Mouse (Mus musculus): ENCODE measurements around the gene Jph4. TPM values are rescaled to one million over a fixed set of nuclear protein-coding genes. Genes with fewer than 3 reads are reported as not detected.

Jph4 gene
- polyA plus RNA-seq, 1 experiment: not detected

DNA sequence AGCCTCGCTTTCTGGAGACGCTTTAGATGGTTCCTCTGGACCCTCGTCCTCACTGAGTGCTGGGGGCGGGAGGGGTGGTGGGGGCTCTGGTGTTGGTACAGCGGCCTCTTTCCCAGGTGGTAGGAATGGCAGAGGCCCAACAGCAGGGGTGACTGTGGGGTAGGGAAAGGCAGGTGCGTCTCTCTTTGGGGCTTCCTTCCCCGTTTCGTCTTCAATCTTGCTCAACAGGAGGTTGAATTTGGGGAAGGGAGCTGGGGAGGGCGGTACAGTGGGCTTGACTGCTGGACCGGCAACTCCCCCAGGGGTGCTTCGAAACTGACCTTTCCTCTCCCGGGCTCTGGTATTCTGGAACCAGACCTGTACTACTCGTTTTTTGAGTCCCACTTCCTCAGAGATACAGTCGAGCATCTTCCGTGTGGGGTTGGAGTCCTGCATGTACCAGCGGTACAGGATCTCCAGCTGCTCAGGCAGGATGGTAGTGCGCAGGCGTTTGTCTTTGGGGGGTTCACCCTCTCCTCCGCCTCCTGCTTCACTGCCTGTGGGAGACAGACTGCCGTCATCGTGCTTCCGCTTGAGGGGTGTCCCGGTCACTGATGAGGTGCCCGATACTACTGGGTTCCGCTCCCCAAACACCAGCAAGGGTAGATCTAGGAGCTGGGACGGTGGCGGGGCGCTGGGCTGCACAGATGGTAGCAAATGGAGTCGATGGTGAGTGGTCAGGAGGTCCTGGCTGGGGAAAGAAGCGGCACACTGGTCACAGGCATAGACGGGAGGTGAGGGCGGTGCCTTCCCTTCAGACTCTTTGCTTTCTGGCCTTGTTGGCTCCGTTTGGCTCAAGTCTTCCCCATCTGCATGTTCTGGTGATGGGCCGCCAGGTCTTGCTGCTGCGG, 52.0 kb downstream of the Jph4 start:
- H3K27me3 ChIP-seq (ENCODE audit: control insufficient read depth, insufficient read depth, insufficient read length): no peaks in the 10 kb centered on the region
- no peak overlapping the region for H3ac ChIP-seq (ENCODE audit: control insufficient read depth, insufficient read length, low read depth)
- no peaks in the 10 kb centered on the region for H3K36me3 ChIP-seq (ENCODE audit: control insufficient read depth, insufficient read depth)
- H3K4me3 ChIP-seq (ENCODE audit: insufficient read depth, poor library complexity, severe bottlenecking): no peak overlapping the region
- TF ChIP-seq USF1 (IDR thresholded peaks at IDR 0.05; ENCODE audit: low read depth) (no peak), FOSL1 (IDR thresholded peaks at IDR 0.05; ENCODE audit: insufficient read depth, low read length, poor library complexity, severe bottlenecking) (no peak), CEBPB (IDR thresholded peaks at IDR 0.05; ENCODE audit: low read depth) (no peak), CTCF (IDR thresholded peaks at IDR 0.05; ENCODE audit: control insufficient read depth, insufficient read depth, insufficient read length) (no peak), MYOG (IDR thresholded peaks at IDR 0.05; ENCODE audit: control insufficient read depth, extremely low read depth, insufficient read length) (no peak), MYOD1 (IDR thresholded peaks at IDR 0.05; ENCODE audit: control insufficient read depth, insufficient read length, low read depth) (no peak), MAX (IDR thresholded peaks at IDR 0.05) (no peak)
- no peaks in the 10 kb centered on the region for H3K79me2 ChIP-seq (ENCODE audit: control insufficient read depth, insufficient read depth)
- H3K79me3 ChIP-seq (ENCODE audit: low read depth): no peaks in the 10 kb centered on the region

DNA sequence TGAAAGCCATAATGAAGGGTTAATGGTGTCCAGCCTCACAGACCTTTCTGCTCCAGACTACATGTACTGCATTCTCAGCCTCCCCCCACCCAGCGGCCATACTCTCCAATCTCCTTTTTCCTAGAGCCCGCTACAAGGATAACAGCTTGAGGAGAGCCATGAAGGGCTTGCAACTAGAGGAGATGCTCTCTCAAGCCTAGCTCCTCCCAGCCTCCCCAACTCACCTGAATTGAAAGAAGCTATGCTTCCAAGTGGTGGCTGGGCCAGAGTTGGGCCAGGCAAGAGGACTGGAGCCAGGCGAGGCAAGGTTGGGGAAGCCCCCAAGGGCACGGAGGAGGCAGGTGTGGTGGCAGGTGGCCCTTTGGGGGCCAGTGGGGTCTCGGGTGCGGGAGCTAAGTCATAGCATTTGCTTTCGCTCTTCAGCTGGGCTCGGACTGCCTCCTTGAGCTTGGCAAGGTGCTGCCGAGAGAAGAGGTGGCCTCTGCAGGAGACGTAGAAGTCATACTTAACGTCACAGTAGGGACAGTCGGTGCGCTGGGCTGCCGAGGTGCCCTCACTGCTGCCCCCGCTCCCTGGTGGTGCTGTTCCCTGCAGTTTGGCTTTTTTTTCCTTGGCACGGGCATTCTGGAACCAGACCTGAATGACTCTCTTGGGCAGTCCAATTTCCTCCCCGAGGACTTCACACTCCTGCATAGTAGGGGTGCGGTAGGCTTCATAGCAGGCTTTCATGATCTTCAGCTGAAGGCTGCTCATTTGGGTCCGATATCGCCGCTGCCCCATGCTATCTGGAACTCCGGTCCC, 53.0 kb downstream of the Jph4 start:
- Histone ChIP-seq H3K79me2 (ENCODE audit: control insufficient read depth, insufficient read depth) (no peaks in the 10 kb centered on the region), H3K4me3 (ENCODE audit: insufficient read depth, poor library complexity, severe bottlenecking) (no peak overlapping the region), H3K36me3 (ENCODE audit: control insufficient read depth, insufficient read depth) (no peaks in the 10 kb centered on the region), H3K79me3 (ENCODE audit: low read depth) (no peaks in the 10 kb centered on the region), H3K27me3 (ENCODE audit: control insufficient read depth, insufficient read depth, insufficient read length) (no peaks in the 10 kb centered on the region), H3ac (ENCODE audit: control insufficient read depth, insufficient read length, low read depth) (no peak overlapping the region)
- no peak for TF ChIP-seq MYOD1 (IDR thresholded peaks at IDR 0.05; ENCODE audit: control insufficient read depth, insufficient read length, low read depth)
- TF ChIP-seq MAX (IDR thresholded peaks at IDR 0.05): no peak
- TF ChIP-seq CEBPB (IDR thresholded peaks at IDR 0.05; ENCODE audit: low read depth): no peak
- no peak for TF ChIP-seq MYOG (IDR thresholded peaks at IDR 0.05; ENCODE audit: control insufficient read depth, extremely low read depth, insufficient read length)
- TF ChIP-seq USF1 (IDR thresholded peaks at IDR 0.05; ENCODE audit: low read depth): no peak
- no peak for TF ChIP-seq CTCF (IDR thresholded peaks at IDR 0.05; ENCODE audit: control insufficient read depth, insufficient read depth, insufficient read length)
- no peak for TF ChIP-seq FOSL1 (IDR thresholded peaks at IDR 0.05; ENCODE audit: insufficient read depth, low read length, poor library complexity, severe bottlenecking)

DNA sequence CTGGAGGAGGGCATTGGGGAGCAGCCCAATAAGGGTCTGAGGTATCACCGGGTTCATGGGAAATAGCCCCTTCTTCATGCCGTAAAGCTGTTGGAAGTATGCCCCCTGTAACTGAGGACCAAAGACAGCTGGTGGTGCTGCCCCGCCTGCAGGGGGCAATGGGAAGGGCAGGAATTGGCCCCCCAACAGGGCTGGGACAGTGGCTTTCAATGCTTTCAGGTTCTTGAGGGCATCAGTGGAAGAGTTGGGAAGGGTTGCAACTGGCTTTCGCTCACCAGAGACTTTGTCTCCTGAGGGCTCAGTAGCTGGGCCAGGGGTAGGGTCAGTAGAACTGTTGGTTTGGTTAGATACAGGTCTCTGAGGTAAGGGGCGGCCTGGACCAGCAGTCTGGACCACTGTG, 53.6 kb downstream of the Jph4 start:
- H3K27me3 ChIP-seq (ENCODE audit: control insufficient read depth, insufficient read depth, insufficient read length): no peaks in the 10 kb centered on the region
- H3ac ChIP-seq (ENCODE audit: control insufficient read depth, insufficient read length, low read depth): no peak overlapping the region
- H3K36me3 ChIP-seq (ENCODE audit: control insufficient read depth, insufficient read depth): no peaks in the 10 kb centered on the region
- H3K79me3 ChIP-seq (ENCODE audit: low read depth): no peaks in the 10 kb centered on the region
- TF ChIP-seq MYOD1 (IDR thresholded peaks at IDR 0.05; ENCODE audit: control insufficient read depth, insufficient read length, low read depth) (no peak), CEBPB (IDR thresholded peaks at IDR 0.05; ENCODE audit: low read depth) (no peak)
- no peak overlapping the region for H3K4me3 ChIP-seq (ENCODE audit: insufficient read depth, poor library complexity, severe bottlenecking)
- H3K79me2 ChIP-seq (ENCODE audit: control insufficient read depth, insufficient read depth): no peaks in the 10 kb centered on the region

DNA sequence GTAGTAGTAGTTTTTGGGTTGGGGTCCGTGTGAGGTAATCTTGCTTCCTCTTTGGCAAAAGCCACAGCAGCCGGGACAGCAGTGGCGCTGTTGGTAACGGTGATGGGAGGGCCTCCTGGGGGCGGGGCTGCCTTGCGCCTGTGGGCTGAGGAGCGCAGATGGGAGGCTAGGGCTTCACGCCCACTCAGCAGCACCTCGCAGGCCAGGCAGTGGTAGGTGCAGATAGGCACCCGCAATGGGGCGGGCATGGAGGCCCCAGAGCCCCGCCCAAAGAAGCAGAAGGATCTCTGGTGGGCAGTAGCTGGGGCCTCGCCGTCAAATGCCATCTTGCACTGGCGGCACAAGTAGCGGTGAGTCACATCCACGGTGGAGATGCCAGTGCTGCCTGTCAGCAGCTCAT, 54.1 kb downstream of the Jph4 start:
- H3K79me2 ChIP-seq (ENCODE audit: control insufficient read depth, insufficient read depth): no peaks in the 10 kb centered on the region
- TF ChIP-seq FOSL1 (IDR thresholded peaks at IDR 0.05; ENCODE audit: insufficient read depth, low read length, poor library complexity, severe bottlenecking): no peak
- no peak for TF ChIP-seq MYOD1 (IDR thresholded peaks at IDR 0.05; ENCODE audit: control insufficient read depth, insufficient read length, low read depth)
- no peak for TF ChIP-seq CEBPB (IDR thresholded peaks at IDR 0.05; ENCODE audit: low read depth)
- TF ChIP-seq MAX (IDR thresholded peaks at IDR 0.05): no peak
- no peak for TF ChIP-seq MYOG (IDR thresholded peaks at IDR 0.05; ENCODE audit: control insufficient read depth, extremely low read depth, insufficient read length)
- no peak for TF ChIP-seq USF1 (IDR thresholded peaks at IDR 0.05; ENCODE audit: low read depth)
- TF ChIP-seq CTCF (IDR thresholded peaks at IDR 0.05; ENCODE audit: control insufficient read depth, insufficient read depth, insufficient read length): no peak
- H3K27me3 ChIP-seq (ENCODE audit: control insufficient read depth, insufficient read depth, insufficient read length): no peaks in the 10 kb centered on the region
- no peak overlapping the region for H3K4me3 ChIP-seq (ENCODE audit: insufficient read depth, poor library complexity, severe bottlenecking)
- H3K79me3 ChIP-seq (ENCODE audit: low read depth): no peaks in the 10 kb centered on the region
- no peaks in the 10 kb centered on the region for H3K36me3 ChIP-seq (ENCODE audit: control insufficient read depth, insufficient read depth)
- H3ac ChIP-seq (ENCODE audit: control insufficient read depth, insufficient read length, low read depth): no peak overlapping the region

DNA sequence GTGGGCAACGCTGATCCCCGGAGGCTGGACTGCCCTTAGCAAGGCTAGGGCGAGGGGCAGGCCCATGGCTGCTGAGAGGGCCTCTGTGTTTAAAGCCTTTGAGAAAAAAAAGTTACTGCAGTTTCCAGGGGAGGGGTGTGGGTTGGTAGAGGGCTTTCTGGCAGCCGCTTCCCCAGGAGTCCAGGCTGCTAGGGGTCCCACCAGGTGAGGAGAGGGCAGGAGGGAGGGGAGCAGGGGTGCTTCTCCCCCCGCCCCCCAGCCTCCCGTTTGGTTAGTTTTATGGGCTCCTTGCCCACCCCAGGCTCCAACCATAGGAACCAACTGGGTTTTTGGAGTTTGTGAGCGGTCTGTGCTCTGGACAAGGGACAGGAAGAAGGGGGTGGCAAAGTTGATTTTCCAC, 54.9 kb downstream of the Jph4 start:
- TF ChIP-seq CEBPB (IDR thresholded peaks at IDR 0.05; ENCODE audit: low read depth) (no peak), MYOG (IDR thresholded peaks at IDR 0.05; ENCODE audit: control insufficient read depth, extremely low read depth, insufficient read length) (no peak), FOSL1 (IDR thresholded peaks at IDR 0.05; ENCODE audit: insufficient read depth, low read length, poor library complexity, severe bottlenecking) (no peak), USF1 (IDR thresholded peaks at IDR 0.05; ENCODE audit: low read depth) (no peak), MAX (IDR thresholded peaks at IDR 0.05) (no peak), MYOD1 (IDR thresholded peaks at IDR 0.05; ENCODE audit: control insufficient read depth, insufficient read length, low read depth) (no peak), CTCF (IDR thresholded peaks at IDR 0.05; ENCODE audit: control insufficient read depth, insufficient read depth, insufficient read length) (no peak)
- no peaks in the 10 kb centered on the region for H3K79me2 ChIP-seq (ENCODE audit: control insufficient read depth, insufficient read depth)
- H3ac ChIP-seq (ENCODE audit: control insufficient read depth, insufficient read length, low read depth): no peak overlapping the region
- H3K79me3 ChIP-seq (ENCODE audit: low read depth): no peaks in the 10 kb centered on the region
- H3K36me3 ChIP-seq (ENCODE audit: control insufficient read depth, insufficient read depth): no peaks in the 10 kb centered on the region
- H3K4me3 ChIP-seq (ENCODE audit: insufficient read depth, poor library complexity, severe bottlenecking): no peak overlapping the region
- H3K27me3 ChIP-seq (ENCODE audit: control insufficient read depth, insufficient read depth, insufficient read length): no peaks in the 10 kb centered on the region
